In genomic region chr17:86299576-86299975, GRCm38 (mm10) we compare ENCODE assay signal across 23 mouse cellular contexts.
DNase-seq lines count a peak whose midpoint lies in the region; TF ChIP-seq lines count a peak whose summit lies in the region.
"Had no signal": no experiment of that assay in that cellular context is flagged by ENCODE, and none has a peak within 500 bp of the region (broad histone marks: within the 10 kb centered on the region; RNA-seq: fewer than 3 reads in every experiment).

No protein-coding gene starts in this region.

- no peaks in the 10 kb centered on the region for H3K79me2 ChIP-seq in MEL (ENCODE audit: control insufficient read depth, insufficient read depth, low read length, poor library complexity)

- peaks cover 17% of the 10 kb centered on the region for H3K4me1 ChIP-seq in thymus, adult 2 months (replicated peaks; ENCODE audit: control insufficient read depth, insufficient read depth, low read length)
- peaks cover 21 to 32% of the 10 kb centered on the region in 2 experiments for H3K4me1 ChIP-seq in MEL (ENCODE audit: control insufficient read depth in 1 of 2, insufficient read depth in 2 of 2, low read length in 2 of 2)

- H3K27ac ChIP-seq in thymus, adult 2 months (ENCODE audit: control insufficient read depth, insufficient read depth, low read length): no peak overlapping the region
- H3K27ac ChIP-seq in MEL (ENCODE audit: control insufficient read depth, low read depth, low read length): no peak overlapping the region
- H3K27ac ChIP-seq: gastrocnemius, adult 2 months; hindbrain, embryonic 10.5 days; hindbrain, embryonic 13.5 days had no signal

- H3K27me3 ChIP-seq in thymus, adult 2 months (ENCODE audit: control insufficient read depth, insufficient read depth, low read length): no peaks in the 10 kb centered on the region
- no peaks in the 10 kb centered on the region for H3K27me3 ChIP-seq in MEL (ENCODE audit: control insufficient read depth in 1 of 2, insufficient read depth in 2 of 2, low read length in 2 of 2)
- H3K27me3 ChIP-seq: heart, embryonic 12.5 days; heart, embryonic 15.5 days; hindbrain, embryonic 13.5 days had no signal

- TF ChIP-seq CTCF in thymus, adult 2 months (IDR thresholded peaks at IDR 0.05; ENCODE audit: borderline replicate concordance, control insufficient read depth, extremely low read depth, insufficient read depth, low read length, poor library complexity): no peak
- no peak for TF ChIP-seq CTCF in MEL (IDR thresholded peaks at IDR 0.05 in 2 of 3, conservative IDR thresholded peaks at IDR 0.05 in 1 of 3; ENCODE audit: control insufficient read depth in 1 of 3, insufficient read depth in 1 of 3, low read depth in 2 of 3, low read length in 3 of 3, poor library complexity in 1 of 3, severe bottlenecking in 1 of 3)

- H3K4me3 ChIP-seq in thymus, adult 2 months (ENCODE audit: control insufficient read depth, insufficient read depth, low read length): no peak overlapping the region
- no peak overlapping the region for H3K4me3 ChIP-seq in MEL (ENCODE audit: control insufficient read depth in 1 of 2, insufficient read depth in 1 of 2, low read depth in 2 of 2, low read length in 2 of 2)
- H3K4me3 ChIP-seq: gastrocnemius, adult 2 months; heart, embryonic 12.5 days; heart, embryonic 15.5 days; hindbrain, embryonic 10.5 days; hindbrain, embryonic 13.5 days had no signal

- no peaks in the 10 kb centered on the region for H3K9me3 ChIP-seq in MEL (replicated peaks; ENCODE audit: insufficient read depth, low read length)
- H3K9me3 ChIP-seq: heart, embryonic 12.5 days; heart, embryonic 15.5 days; hindbrain, embryonic 10.5 days; hindbrain, embryonic 13.5 days had no signal

- no peak for TF ChIP-seq POLR2A in thymus, adult 2 months (IDR thresholded peaks at IDR 0.05; ENCODE audit: control insufficient read depth, extremely low read depth, insufficient read depth, low read length, poor library complexity)
- no peak for TF ChIP-seq POLR2A in MEL (IDR thresholded peaks at IDR 0.05; ENCODE audit: control insufficient read depth in 1 of 2, insufficient read depth in 1 of 2, low read depth in 1 of 2, low read length in 2 of 2, poor library complexity in 1 of 2)

- TF ChIP-seq RAD21 in MEL (IDR thresholded peaks at IDR 0.05; ENCODE audit: low read depth, low read length): no peak

- TF ChIP-seq EP300 in MEL (IDR thresholded peaks at IDR 0.05; ENCODE audit: low read depth in 1 of 2, low read length in 2 of 2): no peak

- DNase-seq in thymus, postnatal 0 days (ENCODE audit: low spot score): peak; percentile 41
- no peak for DNase-seq in thymus, adult 2 months
- DNase-seq in CD4-positive helper T cell, adult 2 months (ENCODE audit: low read depth, low spot score): peak; percentile 62
- no peak for DNase-seq in MEL (ENCODE audit: low read depth, low spot score)
- no peak for DNase-seq in left cerebral cortex, adult 9 months (ENCODE audit: low spot score in 2 of 2)
- no peak for DNase-seq in gastrocnemius, postnatal 10 days
- DNase-seq in cerebellum, postnatal 4 days (ENCODE audit: low spot score in 2 of 2): no peak
- DNase-seq: adrenal gland, adult 8-10 months; adrenal gland, postnatal 25 days; cerebellum, adult 11-12 months; cerebellum, adult 8-10 months; cerebellum, postnatal 10 days; cerebellum, postnatal 36 days; forebrain, postnatal 0 days; gastrocnemius, adult 2 months; gastrocnemius, postnatal 25 days; heart, adult 18-20 months; heart, postnatal 10 days; heart, postnatal 36 days had no signal

- no peaks in the 10 kb centered on the region for H3K36me3 ChIP-seq in thymus, adult 2 months (ENCODE audit: control insufficient read depth, insufficient read depth, low read length)
- H3K36me3 ChIP-seq in MEL (ENCODE audit: control insufficient read depth in 1 of 2, insufficient read depth in 2 of 2, low read length in 2 of 2): peaks cover 0 to 28% of the 10 kb centered on the region in 2 experiments; a peak in 2 of 4 replicates
- H3K36me3 ChIP-seq: heart, embryonic 12.5 days; heart, embryonic 15.5 days; hindbrain, embryonic 10.5 days; hindbrain, embryonic 13.5 days had no signal

- no peak overlapping the region for H3K9ac ChIP-seq in MEL (ENCODE audit: control insufficient read depth, low read depth, low read length, poor library complexity, severe bottlenecking)
- H3K9ac ChIP-seq: forebrain, postnatal 0 days; heart, embryonic 12.5 days; heart, embryonic 15.5 days; hindbrain, embryonic 13.5 days had no signal

- WGBS in thymus, adult 2 months: 15% methylated on average over 3 of the region's 3 CpGs

TF ChIP-seq in MEL, 35 proteins besides CTCF, POLR2A, EP300 and RAD21:
- TF ChIP-seq SIN3A (IDR thresholded peaks at IDR 0.05; ENCODE audit: low read length): no peak
- no peak for TF ChIP-seq CHD1 (IDR thresholded peaks at IDR 0.05; ENCODE audit: low read depth, low read length)
- no peak for TF ChIP-seq MEF2A (IDR thresholded peaks at IDR 0.05; ENCODE audit: extremely low read depth, insufficient replicate concordance, low read depth, low read length, poor library complexity, severe bottlenecking)
- no peak for TF ChIP-seq HCFC1 (IDR thresholded peaks at IDR 0.05; ENCODE audit: low read depth, low read length)
- TF ChIP-seq MXI1 (IDR thresholded peaks at IDR 0.05; ENCODE audit: low read depth, low read length): peak; percentile 50
- no peak for TF ChIP-seq TCF12 (IDR thresholded peaks at IDR 0.05; ENCODE audit: low read depth, low read length)
TF ChIP-seq in MEL: peak in this region for 1.

Comparison
In these comparisons a context has a peak if more than half of its experiments do, and no peak if none do; other contexts are left out.
1. DNase-seq: peak in thymus, postnatal 0 days (single experiment) and CD4-positive helper T cell, adult 2 months (single experiment); none in thymus, adult 2 months (single experiment), MEL (single experiment), left cerebral cortex, adult 9 months (0 of 2), gastrocnemius, postnatal 10 days (single experiment) and cerebellum, postnatal 4 days (0 of 2).